12 mouse cellular contexts compared by ENCODE assay signal in the genomic region with DNA sequence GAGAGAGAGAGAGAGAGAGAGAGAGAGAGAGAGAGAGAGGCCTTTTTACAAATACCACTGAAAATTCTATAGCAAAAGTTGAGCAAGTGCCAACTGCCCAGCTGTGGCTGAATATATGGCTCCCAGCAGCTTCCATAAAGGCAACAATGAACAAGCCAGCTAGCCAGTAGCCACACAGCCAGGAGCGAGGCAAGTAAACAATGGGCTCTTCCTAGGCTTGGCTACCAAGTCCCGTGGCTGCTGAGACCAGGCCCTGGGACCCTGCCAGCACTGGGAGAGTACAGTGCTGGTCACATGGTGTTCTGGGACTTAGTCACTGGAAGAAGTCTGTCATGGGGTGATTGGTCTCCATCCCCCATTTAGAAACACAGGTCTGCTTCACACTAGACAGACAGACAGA. TPM values are rescaled to one million over a fixed set of nuclear protein-coding genes. Genes with fewer than 3 reads are reported as not detected.
A peak's percentile ranks its signal among the peaks of the same experiment; 100 is the strongest.
DNase-seq lines count a peak whose midpoint lies in the region; ATAC-seq and TF ChIP-seq lines count a peak whose summit lies in the region.
"Had no signal": no experiment of that assay in that cellular context is flagged by ENCODE, and none has a peak within 500 bp of the region (broad histone marks: within the 10 kb centered on the region; RNA-seq: fewer than 3 reads in every experiment).

No protein-coding gene starts in this region.

- no peaks in the 10 kb centered on the region for H3K9me3 ChIP-seq in liver, postnatal 0 days (ENCODE audit: low read length)
- H3K9me3 ChIP-seq: heart, embryonic 12.5 days; hindbrain, embryonic 15.5 days; midbrain, embryonic 13.5 days had no signal

- H3K27ac ChIP-seq in liver, postnatal 0 days (ENCODE audit: low read depth), result no peak overlapping the region
- H3K27ac ChIP-seq: hindbrain, embryonic 15.5 days; midbrain, embryonic 13.5 days had no signal

- no peak overlapping the region for H3K9ac ChIP-seq in liver, postnatal 0 days (replicated peaks)
- H3K9ac ChIP-seq: heart, embryonic 12.5 days; hindbrain, embryonic 15.5 days; midbrain, embryonic 13.5 days had no signal

- H3K4me1 ChIP-seq in liver, postnatal 0 days (ENCODE audit: insufficient read depth), result no peaks in the 10 kb centered on the region
- H3K4me1 ChIP-seq: heart, embryonic 12.5 days had no signal

- DNase-seq in layer of hippocampus, adult 11-12 months (ENCODE audit: low spot score), result peak; percentile 86
- DNase-seq in layer of hippocampus, postnatal 10 days (ENCODE audit: low spot score in 2 of 2), result no peak
- DNase-seq in brain, embryonic 14.5 days (ENCODE audit: low read depth), result peak; percentile 67
- DNase-seq in fibroblast of lung, adult 2 months (ENCODE audit: low read depth), result peak; percentile 23
- DNase-seq in right cerebral cortex, postnatal 10 days (ENCODE audit: low spot score in 2 of 2), result peak; percentile 70 to 74
- no peak for DNase-seq in ovary, adult 18-20 months (ENCODE audit: low spot score)
- DNase-seq in liver, postnatal 0 days, result no peak
- DNase-seq: kidney, postnatal 10 days; lung, adult 2 months had no signal

- no peak for TF ChIP-seq CTCF in brain, embryonic 14.5 days (IDR thresholded peaks at IDR 0.05; ENCODE audit: borderline replicate concordance, extremely low read depth, insufficient read depth, insufficient read length)
- TF ChIP-seq CTCF in liver, postnatal 0 days (IDR thresholded peaks at IDR 0.05; ENCODE audit: low read depth), result no peak

- TF ChIP-seq EP300 in liver, postnatal 0 days (IDR thresholded peaks at IDR 0.05; ENCODE audit: low read depth), result no peak

- H3K27me3 ChIP-seq in liver, postnatal 0 days (ENCODE audit: insufficient read depth, low read length), result no peaks in the 10 kb centered on the region
- H3K27me3 ChIP-seq: hindbrain, embryonic 15.5 days; midbrain, embryonic 13.5 days had no signal

- 45% methylated on average over 2 of the region's 2 CpGs for WGBS in liver, postnatal 0 days (ENCODE audit: insufficient replicate concordance)

- H3K4me3 ChIP-seq in liver, postnatal 0 days (ENCODE audit: low read depth, low read length), result no peak overlapping the region
- H3K4me3 ChIP-seq: heart, embryonic 12.5 days; hindbrain, embryonic 15.5 days; midbrain, embryonic 13.5 days had no signal

- no peak for ATAC-seq in liver, postnatal 0 days
- ATAC-seq: midbrain, embryonic 13.5 days had no signal

- H3K36me3 ChIP-seq in liver, postnatal 0 days (replicated peaks; ENCODE audit: insufficient read depth, low read length), result no peaks in the 10 kb centered on the region
- H3K36me3 ChIP-seq: heart, embryonic 12.5 days; hindbrain, embryonic 15.5 days; midbrain, embryonic 13.5 days had no signal

- no peak overlapping the region for H3K4me2 ChIP-seq in liver, postnatal 0 days (ENCODE audit: low read depth, low read length)
- H3K4me2 ChIP-seq: heart, embryonic 12.5 days; hindbrain, embryonic 15.5 days; midbrain, embryonic 13.5 days had no signal

- TF ChIP-seq POLR2A in brain, embryonic 14.5 days (IDR thresholded peaks at IDR 0.05; ENCODE audit: borderline replicate concordance, extremely low read depth, insufficient read depth, insufficient read length, poor library complexity, severe bottlenecking), result no peak

RNA-seq across cellular contexts. Expression of gene Nfasc, which starts 14.0 kb away (rescaled TPM):
- total RNA-seq in layer of hippocampus, postnatal 10 days (2021), result 100 to 1,000 TPM; 141 to 168 TPM
- 45.7 and 65.9 TPM in 2 replicates for polyA plus RNA-seq in brain, embryonic 14.5 days (2012; rRNA removed)
- polyA plus RNA-seq in liver, postnatal 0 days (2015; fragmentation: Nextera tagmentation; extraction: Ambion mirVana), result 0.05 and 0.09 TPM in 2 replicates

Comparison
In these comparisons a context has a peak if more than half of its experiments do, and no peak if none do; other contexts are left out.
1. DNase-seq: peak in layer of hippocampus, adult 11-12 months (single experiment), brain, embryonic 14.5 days (single experiment), fibroblast of lung, adult 2 months (single experiment) and right cerebral cortex, postnatal 10 days (2 of 2); none in layer of hippocampus, postnatal 10 days (0 of 2), ovary, adult 18-20 months (single experiment) and liver, postnatal 0 days (single experiment).
2. RNA of gene Nfasc, which starts 14.0 kb away (polyA plus RNA-seq): 45.7 to 65.9 TPM in brain, embryonic 14.5 days; 0.05 to 0.09 TPM in liver, postnatal 0 days; every median in the first group is over 10 times any median in the second.